Mouse (Mus musculus) stomach, embryonic 15.5 days (tissue): ENCODE data around the gene AL607142.1. TPM values are rescaled to one million over a fixed set of nuclear protein-coding genes. Genes with fewer than 3 reads are reported as not detected.

Source experiments
- ATAC-seq: fragments of 200-750 bp; cut with Nextera tagmentation; 2 replicates; pipeline ENCODE4 v1.8.0; 2017; ENCODE audit warnings: low read depth, moderate number of reproducible peaks, moderate TSS enrichment; ENCODE audit not compliant: insufficient read depth, low FRiP score
- H3K27ac ChIP-seq: fragments of 300-500 bp; sonication (generic); 2 replicates; pipeline ENCODE4 v1.5.1; 2015; ENCODE audit warnings: mild to moderate bottlenecking, inconsistent platforms
- H3K27me3 ChIP-seq: fragments of 300-500 bp; sonication (generic); replicated peaks from 2 replicates; pipeline ENCODE4 v1.6.1; 2015; ENCODE audit warnings: inconsistent platforms
- H3K36me3 ChIP-seq: fragments of 300-500 bp; sonication (generic); 2 replicates; pipeline ENCODE4 v1.6.1; 2015; ENCODE audit warnings: inconsistent platforms
- H3K4me1 ChIP-seq: fragments of 300-500 bp; sonication (generic); 2 replicates; pipeline ENCODE4 v1.6.1; 2015; ENCODE audit warnings: inconsistent platforms
- H3K4me2 ChIP-seq: fragments of 300-500 bp; sonication (generic); 2 replicates; pipeline ENCODE4 v1.6.1; 2015; ENCODE audit warnings: mild to moderate bottlenecking, inconsistent platforms
- H3K4me3 ChIP-seq: fragments of 300-500 bp; sonication (generic); replicated peaks from 2 replicates; pipeline ENCODE4 v1.5.1; 2015; ENCODE audit warnings: inconsistent platforms
- H3K9ac ChIP-seq: fragments of 300-500 bp; sonication (generic); 2 replicates; pipeline ENCODE4 v1.6.1; 2015; ENCODE audit warnings: inconsistent platforms
- H3K9me3 ChIP-seq: fragments of 300-500 bp; sonication (generic); 2 replicates; pipeline ENCODE4 v1.6.1; 2016; ENCODE audit warnings: inconsistent platforms
- WGBS: fragments of 180-500 bp; shearing (Covaris S2); methylation state at CpG from one replicate; pipeline ENCODE4 v1.1.7; 2015; 5-methylcytosine and 5-hydroxymethylcytosine counted together
- polyA plus RNA-seq: library from polyadenylated mRNA; unstranded; fragments of >200 nt; fragmentation: Nextera tagmentation; extraction: Ambion mirVana; gene quantifications from 2 replicates; pipeline ENCODE4 v1.2.1, GENCODE M21; 2015

The AL607142.1 gene
- polyA plus RNA-seq, 1 experiment from 2014 or later = not detected

- Histone ChIP-seq H3K36me3 (no peaks in the 10 kb centered on the region), H3K9me3 (no peaks in the 10 kb centered on the region), H3K4me2 (no peak overlapping the region), H3K4me3 (no peak overlapping the region), H3K27me3 (no peaks in the 10 kb centered on the region), H3K27ac (no peak overlapping the region), H3K4me1 (no peaks in the 10 kb centered on the region), H3K9ac (no peak overlapping the region)
- ATAC-seq = no peak
- WGBS = 78% methylated on average over 9 of the region's 9 CpGs
Observed at GRCm38 (mm10) chr4:120142905-120143304, 78.1 kb downstream of the AL607142.1 start.

Other genes with a start within 250 kb of the AL607142.1 start
- 3.7 and 3.8 TPM in 2 replicates for gene Edn2, start 96.2 kb downstream of the AL607142.1 start, polyA plus RNA-seq
- gene Foxo6, start 222.4 kb downstream of the AL607142.1 start, polyA plus RNA-seq = 0.13 and 0.37 TPM in 2 replicates